Comparison of ENCODE assay signal across 9 mouse cellular contexts in genomic region chr6:122820799-122821650, GRCm38 (mm10). TPM values are rescaled to one million over a fixed set of nuclear protein-coding genes. Genes with fewer than 3 reads are reported as not detected.
A peak's percentile ranks its signal among the peaks of the same experiment; 100 is the strongest.
DNase-seq lines count a peak whose midpoint lies in the region; ATAC-seq and TF ChIP-seq lines count a peak whose summit lies in the region.
"Had no signal": no experiment of that assay in that cellular context is flagged by ENCODE, and none has a peak within 500 bp of the region (broad histone marks: within the 10 kb centered on the region; RNA-seq: fewer than 3 reads in every experiment).

No protein-coding gene starts in this region.

- no peaks in the 10 kb centered on the region for H3K9me3 ChIP-seq in hindbrain, embryonic 15.5 days
- no peaks in the 10 kb centered on the region for H3K9me3 ChIP-seq in liver, embryonic 12.5 days (replicated peaks)
- H3K9me3 ChIP-seq in neural tube, embryonic 14.5 days (ENCODE audit: control insufficient read depth, low read length), result no peaks in the 10 kb centered on the region

- no peak for TF ChIP-seq POLR2A in bone marrow, adult 2 months (IDR thresholded peaks at IDR 0.05; ENCODE audit: borderline replicate concordance, control insufficient read depth, low read depth, low read length)

- H3K36me3 ChIP-seq in hindbrain, embryonic 15.5 days, result no peaks in the 10 kb centered on the region
- no peaks in the 10 kb centered on the region for H3K36me3 ChIP-seq in liver, embryonic 12.5 days
- no peaks in the 10 kb centered on the region for H3K36me3 ChIP-seq in neural tube, embryonic 14.5 days (ENCODE audit: control insufficient read depth, insufficient read depth, low read length)

- no peak for TF ChIP-seq CTCF in bone marrow, adult 2 months (IDR thresholded peaks at IDR 0.05; ENCODE audit: control insufficient read depth, insufficient read depth, low read length)

- H3K4me2 ChIP-seq in hindbrain, embryonic 15.5 days, result peak overlapping the region; percentile 83
- peak overlapping the region; percentile 99 for H3K4me2 ChIP-seq in liver, embryonic 12.5 days
- H3K4me2 ChIP-seq in neural tube, embryonic 14.5 days (ENCODE audit: low read depth, low read length), result peak overlapping the region; percentile 90

- WGBS in bone marrow, adult 2 months, result 56% methylated on average over 15 of the region's 15 CpGs
- 14% methylated on average over 15 of the region's 15 CpGs for WGBS in hindbrain, embryonic 15.5 days
- WGBS in liver, embryonic 12.5 days (ENCODE audit: insufficient replicate concordance), result 37% methylated on average over 15 of the region's 15 CpGs
- 17% methylated on average over 15 of the region's 15 CpGs for WGBS in neural tube, embryonic 14.5 days

- H3K4me3 ChIP-seq in bone marrow, adult 2 months (replicated peaks; ENCODE audit: control insufficient read depth, low read depth, low read length), result peak overlapping the region; percentile 69
- peak overlapping the region; percentile 78 for H3K4me3 ChIP-seq in hindbrain, embryonic 15.5 days
- peak overlapping the region; percentile 82 for H3K4me3 ChIP-seq in liver, embryonic 12.5 days
- H3K4me3 ChIP-seq in neural tube, embryonic 14.5 days (ENCODE audit: low read depth, low read length), result peak overlapping the region; percentile 90

- no peak overlapping the region for H3K27ac ChIP-seq in bone marrow, adult 2 months (ENCODE audit: control insufficient read depth, insufficient read depth, low read depth, low read length, poor library complexity)
- no peak overlapping the region for H3K27ac ChIP-seq in hindbrain, embryonic 15.5 days (replicated peaks)
- H3K27ac ChIP-seq in liver, embryonic 12.5 days, result no peak overlapping the region
- H3K27ac ChIP-seq in neural tube, embryonic 14.5 days (ENCODE audit: low read depth, low read length), result no peak overlapping the region

- peaks cover 5% of the 10 kb centered on the region for H3K4me1 ChIP-seq in bone marrow, adult 2 months (ENCODE audit: control insufficient read depth, insufficient read depth, low read length)
- peaks cover 51% of the 10 kb centered on the region for H3K4me1 ChIP-seq in hindbrain, embryonic 15.5 days (replicated peaks)
- peaks cover 66% of the 10 kb centered on the region for H3K4me1 ChIP-seq in liver, embryonic 12.5 days
- peaks cover 17% of the 10 kb centered on the region for H3K4me1 ChIP-seq in neural tube, embryonic 14.5 days (ENCODE audit: control insufficient read depth, insufficient read depth, low read length)

- H3K9ac ChIP-seq in hindbrain, embryonic 15.5 days, result peak overlapping the region; percentile 81
- peak overlapping the region; percentile 92 for H3K9ac ChIP-seq in liver, embryonic 12.5 days
- H3K9ac ChIP-seq in neural tube, embryonic 14.5 days (replicated peaks; ENCODE audit: low read depth, low read length), result peak overlapping the region; percentile 93; the same call in 1 of the 2 replicates

- peak; percentile 83 for DNase-seq in CD4-positive, CD25-positive, alpha-beta regulatory T cell, adult 2 months (ENCODE audit: low read depth, low spot score)
- no peak for DNase-seq in cerebellum, adult 8-10 months
- no peak for DNase-seq in gastrocnemius, postnatal 25 days

- H3K27me3 ChIP-seq in hindbrain, embryonic 15.5 days, result no peaks in the 10 kb centered on the region
- H3K27me3 ChIP-seq in liver, embryonic 12.5 days (replicated peaks), result peaks cover 16% of the 10 kb centered on the region; the same call in 1 of the 2 replicates
- H3K27me3 ChIP-seq in neural tube, embryonic 14.5 days (ENCODE audit: control insufficient read depth, insufficient read depth, low read length), result no peaks in the 10 kb centered on the region

- ATAC-seq in hindbrain, embryonic 15.5 days (ENCODE audit: low FRiP score, low read depth), result no peak
- ATAC-seq in liver, embryonic 12.5 days, result no peak
- peak; percentile 19 for ATAC-seq in neural tube, embryonic 14.5 days (ENCODE audit: low read depth)
- ATAC-seq in frontal cortex, adult (ENCODE audit: low TSS enrichment), result no peak

RNA-seq across cellular contexts. Expression of gene Foxj2, which starts 1.3 kb away (rescaled TPM):
- polyA plus RNA-seq in bone marrow, adult 2 months (2011; ENCODE audit: insufficient read depth, insufficient read length, low replicate concordance, missing spikeins), result 9.6 and 18.0 TPM in 2 replicates
- 8.2 and 9.0 TPM in 2 replicates for polyA plus RNA-seq in hindbrain, embryonic 15.5 days (2015; fragmentation: Nextera tagmentation; extraction: Ambion mirVana)
- 2.0 and 2.4 TPM in 2 replicates for polyA plus RNA-seq in liver, embryonic 12.5 days (2016; fragmentation: Nextera tagmentation; extraction: Ambion mirVana)
- polyA plus RNA-seq in neural tube, embryonic 14.5 days (2014; fragmentation: Nextera tagmentation; extraction: Ambion mirVana), result 8.8 and 9.8 TPM in 2 replicates
- total RNA-seq in gastrocnemius, postnatal 25 days (2021), result 10 to 100 TPM; 18.4 to 20.9 TPM

RNA-seq across cellular contexts. Expression of gene Slc2a3, which starts 19.6 kb away (rescaled TPM):
- polyA plus RNA-seq in bone marrow, adult 2 months (2011; ENCODE audit: insufficient read depth, insufficient read length, low replicate concordance, missing spikeins), result 45.2 and 88.2 TPM in 2 replicates
- 43.4 and 44.5 TPM in 2 replicates for polyA plus RNA-seq in hindbrain, embryonic 15.5 days (2015; fragmentation: Nextera tagmentation; extraction: Ambion mirVana)
- polyA plus RNA-seq in liver, embryonic 12.5 days (2016; fragmentation: Nextera tagmentation; extraction: Ambion mirVana), result 35.5 and 38.7 TPM in 2 replicates
- polyA plus RNA-seq in neural tube, embryonic 14.5 days (2014; fragmentation: Nextera tagmentation; extraction: Ambion mirVana), result 44.3 and 45.4 TPM in 2 replicates
- total RNA-seq in gastrocnemius, postnatal 25 days (2021), result 1 to 10 TPM in 1 of 2 experiments, under 1 TPM in 1; 0.88 to 1.4 TPM

RNA-seq across cellular contexts. Expression of gene C3ar1, which starts 34.9 kb away (rescaled TPM):
- 0.31 and 0.35 TPM in 2 replicates for polyA plus RNA-seq in bone marrow, adult 2 months (2011; ENCODE audit: insufficient read depth, insufficient read length, low replicate concordance, missing spikeins)
- 1.7 and 2.6 TPM in 2 replicates for polyA plus RNA-seq in hindbrain, embryonic 15.5 days (2015; fragmentation: Nextera tagmentation; extraction: Ambion mirVana)
- polyA plus RNA-seq in liver, embryonic 12.5 days (2016; fragmentation: Nextera tagmentation; extraction: Ambion mirVana), result 1.5 TPM in 2 replicates
- polyA plus RNA-seq in neural tube, embryonic 14.5 days (2014; fragmentation: Nextera tagmentation; extraction: Ambion mirVana), result 0.72 and 2.7 TPM in 2 replicates
- under 1 TPM; 0.82 to 0.91 TPM for total RNA-seq in gastrocnemius, postnatal 25 days (2021)
- total RNA-seq: common myeloid progenitor, adult 5-6 weeks had no signal

RNA-seq across cellular contexts. Expression of gene Necap1, which starts 53.2 kb away (rescaled TPM):
- 7.4 and 8.9 TPM in 2 replicates for polyA plus RNA-seq in bone marrow, adult 2 months (2011; ENCODE audit: insufficient read depth, insufficient read length, low replicate concordance, missing spikeins)
- 146 and 152 TPM in 2 replicates for polyA plus RNA-seq in hindbrain, embryonic 15.5 days (2015; fragmentation: Nextera tagmentation; extraction: Ambion mirVana)
- polyA plus RNA-seq in liver, embryonic 12.5 days (2016; fragmentation: Nextera tagmentation; extraction: Ambion mirVana), result 28.3 and 32.9 TPM in 2 replicates
- 172 and 177 TPM in 2 replicates for polyA plus RNA-seq in neural tube, embryonic 14.5 days (2014; fragmentation: Nextera tagmentation; extraction: Ambion mirVana)
- 10 to 100 TPM; 17.4 to 18.3 TPM for total RNA-seq in gastrocnemius, postnatal 25 days (2021)
